8 mouse cellular contexts compared by ENCODE assay signal in the genomic region with DNA sequence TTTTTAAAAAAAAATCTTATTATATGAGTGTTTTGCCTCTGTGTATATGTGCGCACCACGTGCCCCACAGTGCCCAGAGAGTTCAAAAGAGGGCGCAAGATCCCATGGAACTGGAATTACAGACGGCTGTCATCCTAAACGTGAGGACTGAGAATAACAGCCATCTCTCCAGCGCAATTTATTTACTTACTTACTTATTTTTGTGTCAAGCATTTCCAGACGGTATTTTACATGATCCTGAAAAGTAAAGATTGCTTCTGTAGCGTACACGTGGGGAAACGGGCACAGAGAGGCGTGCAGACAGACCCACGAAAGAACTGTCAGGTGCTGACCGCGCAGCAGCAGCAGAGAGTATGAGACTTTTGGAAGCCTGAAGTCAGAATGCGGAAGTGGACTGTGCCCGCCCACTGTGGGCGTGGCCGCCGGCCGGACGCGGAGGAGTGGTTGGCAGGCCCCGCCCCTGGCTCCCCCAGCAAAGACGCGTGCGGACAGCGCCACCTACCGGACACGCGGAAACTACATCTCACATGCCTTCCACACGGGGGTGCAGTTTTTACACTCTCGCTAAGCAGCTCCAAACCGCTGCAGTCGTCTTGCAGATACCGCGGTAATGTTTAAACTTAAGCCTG. TPM values are rescaled to one million over a fixed set of nuclear protein-coding genes. Genes with fewer than 3 reads are reported as not detected.
DNase-seq lines count a peak whose midpoint lies in the region; ATAC-seq lines count a peak whose summit lies in the region.

No protein-coding gene starts in this region.

- peaks cover 12% of the 10 kb centered on the region for H3K4me1 ChIP-seq in hindbrain, embryonic 13.5 days (replicated peaks)

- no peaks in the 10 kb centered on the region for H3K36me3 ChIP-seq in hindbrain, embryonic 13.5 days

- H3K4me3 ChIP-seq in hindbrain, embryonic 13.5 days, result peak overlapping the region; percentile 34

- peak; percentile 98 for DNase-seq in Muller cell, postnatal 12 days (ENCODE audit: inconsistent ontology term)
- peak; percentile 96 for DNase-seq in cerebellum, adult 9-11 months
- DNase-seq in frontal cortex, postnatal 10 days (ENCODE audit: low spot score in 2 of 2), result peak; percentile 91 to 97
- peak; percentile 100 for DNase-seq in layer of hippocampus, postnatal 25 days (ENCODE audit: extremely low spot score in 1 of 2, low spot score in 1 of 2)
- peak; percentile 98 for DNase-seq in lung, postnatal 25 days (ENCODE audit: low spot score)
- DNase-seq in retina, embryonic 14.5 days (ENCODE audit: low spot score), result peak; percentile 100
- peak; percentile 100 for DNase-seq in thymus, postnatal 4 days

- H3K4me2 ChIP-seq in hindbrain, embryonic 13.5 days, result peak overlapping the region; percentile 50

- 4% methylated on average over 36 of the region's 36 CpGs for WGBS in hindbrain, embryonic 13.5 days

- no peaks in the 10 kb centered on the region for H3K27me3 ChIP-seq in hindbrain, embryonic 13.5 days

- peak overlapping the region; percentile 40; the same call in 1 of the 2 replicates for H3K27ac ChIP-seq in hindbrain, embryonic 13.5 days

- H3K9ac ChIP-seq in hindbrain, embryonic 13.5 days, result no peak overlapping the region

- ATAC-seq in hindbrain, embryonic 13.5 days (ENCODE audit: low FRiP score), result peak; percentile 83

- H3K9me3 ChIP-seq in hindbrain, embryonic 13.5 days, result no peaks in the 10 kb centered on the region

RNA-seq across cellular contexts. Expression of a gene that starts 9.1 kb away (rescaled TPM):
- 0.53 and 0.65 TPM in 2 replicates for polyA plus RNA-seq in hindbrain, embryonic 13.5 days (2015; fragmentation: Nextera tagmentation; extraction: Ambion mirVana)
- 1 to 10 TPM in 1 of 2 experiments, under 1 TPM in 1; 0.75 to 1.3 TPM for total RNA-seq in layer of hippocampus, postnatal 25 days (2021)

RNA-seq across cellular contexts. Expression of a gene that starts 23.4 kb away (rescaled TPM):
- polyA plus RNA-seq in hindbrain, embryonic 13.5 days (2015; fragmentation: Nextera tagmentation; extraction: Ambion mirVana), result 41.5 and 42.9 TPM in 2 replicates
- 10 to 100 TPM; 36.7 to 46.2 TPM for total RNA-seq in layer of hippocampus, postnatal 25 days (2021)

RNA-seq across cellular contexts. Expression of a gene that starts 40.2 kb away (rescaled TPM):
- 18.3 and 21.1 TPM in 2 replicates for polyA plus RNA-seq in hindbrain, embryonic 13.5 days (2015; fragmentation: Nextera tagmentation; extraction: Ambion mirVana)
- 10 to 100 TPM in 1 of 2 experiments, 1 to 10 TPM in 1; 9.3 to 14.4 TPM for total RNA-seq in layer of hippocampus, postnatal 25 days (2021)

Comparison
In these comparisons a context has a peak if more than half of its experiments do, and no peak if none do; other contexts are left out.
1. Peak in every context shown above with its lines: DNase-seq, ATAC-seq, H3K4me3 ChIP-seq and H3K27ac ChIP-seq.